Mouse (Mus musculus) hindbrain, embryonic 14.5 days (tissue): Measurements from ENCODE around the gene Lypd6b. TPM values are rescaled to one million over a fixed set of nuclear protein-coding genes. Genes with fewer than 3 reads are reported as not detected.

Experiments used
- ATAC-seq: fragments of 200-750 bp; cut with Nextera tagmentation; 2 replicates; pipeline ENCODE4 v1.8.0; 2017; ENCODE audit warnings: moderate number of reproducible peaks, mild to moderate bottlenecking, moderate TSS enrichment, moderate library complexity; ENCODE audit not compliant: low FRiP score
- DNase-seq: peaks from one replicate; pipeline ENCODE4 v3.0.0-alpha.2; 2015; ENCODE audit warnings: low spot score
- H3K27ac ChIP-seq: fragments of 300-500 bp; sonication (generic); 2 replicates; pipeline ENCODE4 v1.5.1; 2014; ENCODE audit warnings: mild to moderate bottlenecking, moderate library complexity
- H3K27me3 ChIP-seq: fragments of 300-500 bp; sonication (generic); 2 replicates; pipeline ENCODE4 v1.6.1; 2014; ENCODE audit warnings: mild to moderate bottlenecking, low read length, mixed read lengths; ENCODE audit not compliant: control insufficient read depth, insufficient read depth
- H3K36me3 ChIP-seq: fragments of 300-500 bp; sonication (generic); replicated peaks from 2 replicates; pipeline ENCODE4 v1.6.1; 2014; ENCODE audit not compliant: control insufficient read depth, insufficient read depth
- H3K4me1 ChIP-seq: fragments of 300-500 bp; sonication (generic); replicated peaks from 2 replicates; pipeline ENCODE4 v1.6.1; 2014; ENCODE audit warnings: antibody characterized with exemption, low read length, mixed read lengths; ENCODE audit not compliant: control insufficient read depth, insufficient read depth
- H3K4me2 ChIP-seq: fragments of 300-500 bp; sonication (generic); replicated peaks from 2 replicates; pipeline ENCODE4 v1.6.1; 2014; ENCODE audit warnings: mild to moderate bottlenecking, moderate library complexity
- H3K4me3 ChIP-seq: fragments of 300-500 bp; sonication (generic); replicated peaks from 2 replicates; pipeline ENCODE4 v1.5.1; 2014; ENCODE audit warnings: mild to moderate bottlenecking, low read length
- H3K9ac ChIP-seq: fragments of 300-500 bp; sonication (generic); 2 replicates; pipeline ENCODE4 v1.6.1; 2014
- H3K9me3 ChIP-seq: fragments of 300-500 bp; sonication (generic); 2 replicates; pipeline ENCODE4 v1.6.1; 2016; ENCODE audit warnings: low read length; ENCODE audit not compliant: control insufficient read depth
- WGBS: fragments of 180-500 bp; shearing (Covaris S2); extraction: QIAGEN DNeasy Blood & Tissue Kit; methylation state at CpG from one replicate; pipeline ENCODE4 v1.1.7; 2014; 5-methylcytosine and 5-hydroxymethylcytosine counted together
- polyA plus RNA-seq: library from polyadenylated mRNA; unstranded; fragments of >200 nt; fragmentation: Nextera tagmentation; extraction: Ambion mirVana; gene quantifications from 2 replicates; pipeline ENCODE4 v1.2.1, GENCODE M21; 2014

Gene Lypd6b
- polyA plus RNA-seq, 1 experiment from 2014 or later: 14.6 TPM

- Histone ChIP-seq H3K4me2 (no peak overlapping the region), H3K4me1 (no peaks in the 10 kb centered on the region), H3K27ac (no peak overlapping the region), H3K27me3 (no peaks in the 10 kb centered on the region), H3K9me3 (no peaks in the 10 kb centered on the region), H3K9ac (no peak overlapping the region), H3K36me3 (no peaks in the 10 kb centered on the region), H3K4me3 (no peak overlapping the region)
- ATAC-seq (no peak), DNase-seq (no peak)
- 92% methylated on average over 9 of the region's 9 CpGs for WGBS
These were observed 80.8 kb downstream of the Lypd6b start for GRCm38 (mm10) chr2:49868116-49868858.

- whole genome bisulfite sequencing: 61% methylated on average over 7 of the region's 7 CpGs
- DNase-seq (no peak), ATAC-seq (no peak)
These were observed 81.6 kb downstream of the Lypd6b start for GRCm38 (mm10) chr2:49869044-49869443.

GRCm38 (mm10) chr2:49869782-49870514, 82.5 kb downstream of the Lypd6b start:
- WGBS: 94% methylated on average over 10 of the region's 10 CpGs
- Histone ChIP-seq H3K9me3 (no peaks in the 10 kb centered on the region), H3K27me3 (no peaks in the 10 kb centered on the region), H3K4me3 (no peak overlapping the region), H3K4me1 (no peaks in the 10 kb centered on the region), H3K4me2 (no peak overlapping the region), H3K9ac (no peak overlapping the region), H3K36me3 (no peaks in the 10 kb centered on the region), H3K27ac (no peak overlapping the region)
- ATAC-seq (no peak), DNase-seq (no peak)

More at GRCm38 (mm10) chr2:49869044-49869443, 81.6 kb downstream of the Lypd6b start:
- Histone ChIP-seq H3K4me3 (no peak overlapping the region), H3K9ac (no peak overlapping the region), H3K4me1 (no peaks in the 10 kb centered on the region), H3K36me3 (no peaks in the 10 kb centered on the region), H3K4me2 (no peak overlapping the region), H3K9me3 (no peaks in the 10 kb centered on the region), H3K27me3 (no peaks in the 10 kb centered on the region), H3K27ac (no peak overlapping the region)

DNA sequence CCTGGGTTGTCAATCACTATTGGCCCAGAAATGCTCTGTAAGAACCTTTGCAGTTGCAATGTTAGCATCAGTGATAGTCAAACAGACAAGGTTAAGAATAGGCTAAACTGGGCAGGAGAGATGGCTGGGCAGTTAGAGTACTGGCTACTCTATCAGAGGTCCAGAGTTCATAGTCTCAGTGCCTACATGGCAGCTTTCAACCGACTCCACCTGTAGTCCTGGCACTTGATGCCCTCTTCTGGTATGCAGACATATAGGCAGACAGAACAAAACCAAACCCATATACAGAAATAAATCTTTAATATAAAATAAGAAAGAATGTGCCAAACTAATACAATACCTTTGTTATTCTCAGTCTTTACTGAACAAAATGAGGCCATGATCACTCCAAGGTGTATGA, 83.5 kb downstream of the Lypd6b start:
- no peak overlapping the region for H3K4me2 ChIP-seq
- DNase-seq (no peak), ATAC-seq (no peak)
- H3K4me3 ChIP-seq: no peak overlapping the region
- no peaks in the 10 kb centered on the region for H3K4me1 ChIP-seq
- H3K9me3 ChIP-seq: no peaks in the 10 kb centered on the region
- H3K27me3 ChIP-seq: no peaks in the 10 kb centered on the region
- H3K36me3 ChIP-seq: no peaks in the 10 kb centered on the region
- 85% methylated on average over 1 of the region's 1 CpGs for WGBS
- no peak overlapping the region for H3K27ac ChIP-seq
- no peak overlapping the region for H3K9ac ChIP-seq

DNA sequence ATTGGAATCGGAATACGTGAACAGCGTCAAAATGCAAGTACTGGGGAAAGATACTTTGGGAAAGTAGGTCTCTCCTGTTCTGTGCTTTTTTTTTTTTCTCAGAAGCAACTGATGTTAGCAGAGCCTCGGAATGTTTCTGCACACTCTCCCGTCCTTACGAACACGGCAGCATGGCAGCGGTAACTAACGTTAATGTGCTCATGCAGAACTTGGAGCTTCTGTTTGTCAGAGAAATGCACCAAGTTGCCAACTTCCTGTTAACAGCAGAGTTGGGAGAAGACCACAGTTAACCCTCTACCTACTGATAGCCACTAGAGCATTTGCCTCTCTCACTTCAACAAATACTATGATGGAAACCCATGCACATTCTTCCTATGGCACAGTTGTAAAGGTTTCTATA, 93.0 kb downstream of the Lypd6b start:
- H3K4me1 ChIP-seq: no peaks in the 10 kb centered on the region
- no peak for ATAC-seq
- no peak overlapping the region for H3K4me3 ChIP-seq
- no peak for DNase-seq
- no peak overlapping the region for H3K27ac ChIP-seq
- no peak overlapping the region for H3K4me2 ChIP-seq
- 76% methylated on average over 9 of the region's 9 CpGs for WGBS
- no peak overlapping the region for H3K9ac ChIP-seq
- H3K36me3 ChIP-seq: no peaks in the 10 kb centered on the region
- no peaks in the 10 kb centered on the region for H3K27me3 ChIP-seq
- H3K9me3 ChIP-seq: no peaks in the 10 kb centered on the region

- Histone ChIP-seq H3K27ac (no peak overlapping the region), H3K9me3 (no peaks in the 10 kb centered on the region), H3K4me2 (no peak overlapping the region), H3K9ac (no peak overlapping the region), H3K36me3 (no peaks in the 10 kb centered on the region), H3K27me3 (no peaks in the 10 kb centered on the region), H3K4me1 (no peaks in the 10 kb centered on the region), H3K4me3 (no peak overlapping the region)
- DNase-seq (no peak), ATAC-seq (no peak)
- 96% methylated on average over 1 of the region's 1 CpGs for WGBS
These were observed 93.5 kb downstream of the Lypd6b start for GRCm38 (mm10) chr2:49881002-49881401.

- Histone ChIP-seq H3K9ac (no peak overlapping the region), H3K4me1 (no peaks in the 10 kb centered on the region), H3K36me3 (no peaks in the 10 kb centered on the region), H3K9me3 (no peaks in the 10 kb centered on the region), H3K27me3 (no peaks in the 10 kb centered on the region), H3K27ac (no peak overlapping the region), H3K4me2 (no peak overlapping the region), H3K4me3 (no peak overlapping the region)
- DNase-seq (no peak), ATAC-seq (no peak)
- WGBS: 91% methylated on average over 1 of the region's 1 CpGs
These were observed 95.0 kb downstream of the Lypd6b start for GRCm38 (mm10) chr2:49882461-49882860.

- DNase-seq: no peak
- H3K9ac ChIP-seq: no peak overlapping the region
- H3K9me3 ChIP-seq: no peaks in the 10 kb centered on the region
- no peak overlapping the region for H3K4me3 ChIP-seq
- no peak for ATAC-seq
- H3K36me3 ChIP-seq: no peaks in the 10 kb centered on the region
- WGBS: 18% methylated on average over 3 of the region's 3 CpGs
- H3K27me3 ChIP-seq: no peaks in the 10 kb centered on the region
- no peak overlapping the region for H3K27ac ChIP-seq
- no peak overlapping the region for H3K4me2 ChIP-seq
- no peaks in the 10 kb centered on the region for H3K4me1 ChIP-seq
These were observed 96.5 kb downstream of the Lypd6b start for GRCm38 (mm10) chr2:49883990-49884389.

GRCm38 (mm10) chr2:49886209-49886608, 98.7 kb downstream of the Lypd6b start:
- Histone ChIP-seq H3K4me2 (no peak overlapping the region), H3K4me3 (no peak overlapping the region), H3K4me1 (no peaks in the 10 kb centered on the region), H3K36me3 (no peaks in the 10 kb centered on the region), H3K27ac (no peak overlapping the region), H3K9ac (no peak overlapping the region), H3K27me3 (no peaks in the 10 kb centered on the region), H3K9me3 (no peaks in the 10 kb centered on the region)
- ATAC-seq: no peak
- DNase-seq: no peak
- 87% methylated on average over 4 of the region's 4 CpGs for WGBS
